Mouse (Mus musculus) spleen, adult 2 months (tissue): ENCODE measurements around the gene Rad9b. TPM values are rescaled to one million over a fixed set of nuclear protein-coding genes. Genes with fewer than 3 reads are reported as not detected.
A peak's percentile ranks its signal among the peaks of the same experiment; 100 is the strongest.

Source experiments
- DNase-seq, 2 experiments: peaks; one replicate each; pipeline versions ENCODE4 v3.0.0 to v3.0.0-alpha.2; 2012 to 2021; ENCODE audit warnings: low spot score in 2 of 2, low read depth in 1 of 2
- H3K27ac ChIP-seq: fragments of 200-500 bp; 2 replicates; pipeline ENCODE4 v1.5.1; 2012; ENCODE audit warnings: low read length, inconsistent platforms; ENCODE audit not compliant: insufficient read depth
- H3K27me3 ChIP-seq: fragments of 200-500 bp; 2 replicates; pipeline ENCODE4 v1.6.1; 2012; ENCODE audit warnings: mild to moderate bottlenecking, moderate library complexity, low read length, inconsistent platforms; ENCODE audit not compliant: control insufficient read depth, insufficient read depth
- H3K36me3 ChIP-seq: fragments of 200-500 bp; 2 replicates; pipeline ENCODE4 v1.6.1; 2012; ENCODE audit warnings: mild to moderate bottlenecking, low read length, inconsistent platforms; ENCODE audit not compliant: control insufficient read depth, insufficient read depth
- H3K4me1 ChIP-seq: fragments of 200-500 bp; 2 replicates; pipeline ENCODE4 v1.6.1; 2011; ENCODE audit warnings: inconsistent platforms; ENCODE audit not compliant: control insufficient read depth, insufficient read depth, insufficient read length
- H3K4me3 ChIP-seq: fragments of 200-500 bp; 2 replicates; pipeline ENCODE4 v1.5.1; 2011; ENCODE audit warnings: mild to moderate bottlenecking, inconsistent platforms; ENCODE audit not compliant: insufficient read depth, insufficient read length; ENCODE audit errors: extremely low read depth
- CTCF ChIP-seq: fragments of 200-500 bp; IDR thresholded peaks from 2 replicates; pipeline ENCODE4 v1.5.1; 2011; ENCODE audit warnings: mild to moderate bottlenecking, inconsistent platforms; ENCODE audit not compliant: insufficient read depth, insufficient read length, insufficient replicate concordance; ENCODE audit errors: extremely low read depth
- POLR2A ChIP-seq: fragments of 200-500 bp; IDR thresholded peaks from 2 replicates; pipeline ENCODE4 v1.6.1; 2011; ENCODE audit warnings: low read depth, low read length, inconsistent platforms
- WGBS: fragments of 180-500 bp; shearing (Covaris S2); methylation state at CpG from one replicate; pipeline ENCODE4 v1.1.7; 2018; 5-methylcytosine and 5-hydroxymethylcytosine counted together
- polyA plus RNA-seq: library from polyadenylated mRNA; depleted of rRNA; stranded (reverse); fragments of >200 nt; gene quantifications from 2 replicates; pipeline ENCODE4 v1.2.3, GENCODE M21; 2012

Gene Rad9b
- polyA plus RNA-seq, 1 experiment: 3.8 TPM

GRCm38 (mm10) chr5:122293131-122293530 is 60.9 kb downstream of the Rad9b start:
- WGBS: 93% methylated on average over 6 of the region's 6 CpGs
- Histone ChIP-seq H3K27ac (no peak overlapping the region), H3K4me1 (peaks cover 21% of the 10 kb centered on the region), H3K4me3 (no peak overlapping the region), H3K27me3 (no peaks in the 10 kb centered on the region), H3K36me3 (no peaks in the 10 kb centered on the region)
- no peak for DNase-seq
- no peak for TF ChIP-seq CTCF
- TF ChIP-seq POLR2A: no peak

GRCm38 (mm10) chr5:122291553-122292339 is 62.3 kb downstream of the Rad9b start:
- no peak for DNase-seq
- Histone ChIP-seq H3K4me3 (no peak overlapping the region), H3K27me3 (no peaks in the 10 kb centered on the region), H3K36me3 (no peaks in the 10 kb centered on the region), H3K4me1 (peaks cover 29% of the 10 kb centered on the region), H3K27ac (peak overlapping the region; percentile 69)
- WGBS: 49% methylated on average over 17 of the region's 17 CpGs
- TF ChIP-seq POLR2A: no peak
- no peak for TF ChIP-seq CTCF

GRCm38 (mm10) chr5:122291149-122291548 is 62.9 kb downstream of the Rad9b start:
- Histone ChIP-seq H3K4me1 (peaks cover 31% of the 10 kb centered on the region), H3K27me3 (no peaks in the 10 kb centered on the region), H3K4me3 (no peak overlapping the region), H3K27ac (peak overlapping the region; percentile 59), H3K36me3 (no peaks in the 10 kb centered on the region)
- no peak for DNase-seq
- TF ChIP-seq CTCF (no peak), POLR2A (no peak)
- WGBS: 64% methylated on average over 6 of the region's 6 CpGs

GRCm38 (mm10) chr5:122288147-122288811 is 65.8 kb downstream of the Rad9b start:
- no peak for DNase-seq
- H3K36me3 ChIP-seq: no peaks in the 10 kb centered on the region
- no peaks in the 10 kb centered on the region for H3K27me3 ChIP-seq
- H3K4me3 ChIP-seq: no peak overlapping the region
- H3K4me1 ChIP-seq: peaks cover 28% of the 10 kb centered on the region
- TF ChIP-seq POLR2A (no peak), CTCF (no peak)
- WGBS: 69% methylated on average over 4 of the region's 4 CpGs
- no peak overlapping the region for H3K27ac ChIP-seq

- H3K36me3 ChIP-seq: no peaks in the 10 kb centered on the region
- WGBS: 70% methylated on average over 4 of the region's 4 CpGs
- H3K4me3 ChIP-seq: no peak overlapping the region
- no peak overlapping the region for H3K27ac ChIP-seq
- peaks cover 23% of the 10 kb centered on the region for H3K4me1 ChIP-seq
- DNase-seq: no peak
- TF ChIP-seq CTCF (no peak), POLR2A (no peak)
- H3K27me3 ChIP-seq: no peaks in the 10 kb centered on the region
Measured at GRCm38 (mm10) chr5:122287026-122287425, 67.0 kb downstream of the Rad9b start.

- DNase-seq: no peak
- no peak overlapping the region for H3K4me3 ChIP-seq
Measured at GRCm38 (mm10) chr5:122286191-122286590, 67.8 kb downstream of the Rad9b start.

More at GRCm38 (mm10) chr5:122286191-122286590, 67.8 kb downstream of the Rad9b start:
- Histone ChIP-seq H3K4me1 (peaks cover 17% of the 10 kb centered on the region), H3K27ac (no peak overlapping the region), H3K36me3 (no peaks in the 10 kb centered on the region), H3K27me3 (no peaks in the 10 kb centered on the region)
- 72% methylated on average over 10 of the region's 10 CpGs for WGBS
- TF ChIP-seq CTCF (no peak), POLR2A (no peak)
